Mouse (Mus musculus): ENCODE measurements around the gene Scgb1a1.

DNA sequence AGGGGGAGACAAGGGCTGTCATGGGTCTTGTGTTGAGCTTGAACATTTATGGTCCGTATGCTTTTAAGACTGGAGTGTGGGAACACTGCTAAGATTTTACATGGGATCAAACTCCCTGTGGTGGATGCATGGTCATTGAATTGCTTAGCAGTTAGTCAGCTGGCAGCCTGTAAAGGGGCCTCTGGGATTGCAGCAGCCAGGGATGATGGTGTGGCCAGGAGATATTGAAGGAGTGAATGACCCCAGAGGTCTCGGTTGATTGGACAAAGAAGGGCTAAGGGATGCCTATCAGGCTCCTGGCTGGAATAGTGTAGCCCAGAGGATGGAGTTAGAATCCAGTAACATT is 4.8 kb downstream of the Scgb1a1 start:
- no peak for TF ChIP-seq CTCF (IDR thresholded peaks at IDR 0.05; ENCODE audit: extremely low read depth, insufficient read depth, low read length)
- no peak for TF ChIP-seq POLR2A (IDR thresholded peaks at IDR 0.05; ENCODE audit: extremely low read depth, insufficient read depth, low read length)

All from cortical plate, adult 2 months (tissue).